Mouse (Mus musculus): ENCODE results near the gene Bspry. TPM values are rescaled to one million over a fixed set of nuclear protein-coding genes. Genes with fewer than 3 reads are reported as not detected.

The Bspry gene
- total RNA-seq, 2 experiments from 2014 or later: 3.0 to 6.1 TPM

GRCm38 (mm10) chr4:62480709-62481605, 1.1 kb downstream of the Bspry start:
- DNase-seq: peak; percentile 27 to 56

GRCm38 (mm10) chr4:62484928-62485327, 5.1 kb downstream of the Bspry start:
- no peak for DNase-seq

- DNase-seq: peak; percentile 38 to 51
Observed at GRCm38 (mm10) chr4:62485450-62486161, 5.8 kb downstream of the Bspry start.

- DNase-seq: no peak
Observed at GRCm38 (mm10) chr4:62486162-62486696, 6.4 kb downstream of the Bspry start.

GRCm38 (mm10) chr4:62487172-62487571, 7.3 kb downstream of the Bspry start:
- no peak for DNase-seq

GRCm38 (mm10) chr4:62487914-62488313, 8.1 kb downstream of the Bspry start:
- no peak for DNase-seq

GRCm38 (mm10) chr4:62492682-62493081, 12.8 kb downstream of the Bspry start:
- no peak for DNase-seq

GRCm38 (mm10) chr4:62494230-62494629, 14.4 kb downstream of the Bspry start:
- DNase-seq: no peak

- peak in 1 of 2 experiments; percentile 57 for DNase-seq
Observed at GRCm38 (mm10) chr4:62495946-62496345, 16.1 kb downstream of the Bspry start.

GRCm38 (mm10) chr4:62496815-62497214, 17.0 kb downstream of the Bspry start:
- DNase-seq: peak; percentile 82 to 83

- no peak for DNase-seq
Observed at GRCm38 (mm10) chr4:62500799-62501198, 20.9 kb downstream of the Bspry start.

- no peak for DNase-seq
Observed at GRCm38 (mm10) chr4:62501534-62501933, 21.7 kb downstream of the Bspry start.

- peak; percentile 94 to 95 for DNase-seq
Observed at GRCm38 (mm10) chr4:62501964-62502732, 22.3 kb downstream of the Bspry start.

- DNase-seq: no peak
Observed at GRCm38 (mm10) chr4:62502969-62503368, 23.1 kb downstream of the Bspry start.

- no peak for DNase-seq
Observed at GRCm38 (mm10) chr4:62503374-62503970, 23.6 kb downstream of the Bspry start, which contains the start of gene Hdhd3. TSS of gene Hdhd3 (minus strand) at chr4:62503467.

- peak in 1 of 2 experiments; percentile 51 for DNase-seq
Observed at GRCm38 (mm10) chr4:62505991-62506390, 26.1 kb downstream of the Bspry start.

GRCm38 (mm10) chr4:62506798-62507197, 26.9 kb downstream of the Bspry start:
- peak in 1 of 2 experiments; percentile 44 for DNase-seq

- DNase-seq: no peak
Observed at GRCm38 (mm10) chr4:62508839-62509238, 29.0 kb downstream of the Bspry start.

GRCm38 (mm10) chr4:62509946-62510345, 30.1 kb downstream of the Bspry start:
- peak; percentile 91 to 93 for DNase-seq

GRCm38 (mm10) chr4:62513998-62514506, 34.2 kb downstream of the Bspry start:
- DNase-seq: no peak

- DNase-seq: no peak
Observed at GRCm38 (mm10) chr4:62514995-62515394, 35.1 kb downstream of the Bspry start.
